Mouse (Mus musculus) C2C12 (cell line): ENCODE measurements around the gene Gpr18. TPM values are rescaled to one million over a fixed set of nuclear protein-coding genes. Genes with fewer than 3 reads are reported as not detected.

Experiments used
- H3K27me3 ChIP-seq: one replicate; pipeline ENCODE4 v1.6.1; 2011; ENCODE audit not compliant: control insufficient read depth, insufficient read depth, insufficient read length
- H3K36me3 ChIP-seq: one replicate; pipeline ENCODE4 v1.6.1; 2011; ENCODE audit not compliant: control insufficient read depth, insufficient read depth
- H3K4me3 ChIP-seq: one replicate; pipeline ENCODE4 v1.5.1; 2011; ENCODE audit warnings: mild to moderate bottlenecking, control low read depth; ENCODE audit not compliant: poor library complexity, insufficient read depth, severe bottlenecking
- H3K79me2 ChIP-seq: one replicate; pipeline ENCODE4 v1.6.1; 2011; ENCODE audit not compliant: control insufficient read depth, insufficient read depth
- H3K79me3 ChIP-seq: one replicate; pipeline ENCODE4 v1.6.1; 2011; ENCODE audit warnings: low read depth, control low read depth
- H3ac ChIP-seq: one replicate; pipeline ENCODE3; 2011; ENCODE audit warnings: low read depth; ENCODE audit not compliant: control insufficient read depth, insufficient read length
- CEBPB ChIP-seq: IDR thresholded peaks from one replicate; pipeline ENCODE4 v1.6.1; 2011; ENCODE audit warnings: low read depth, mild to moderate bottlenecking, control low read depth, moderate library complexity
- CTCF ChIP-seq: IDR thresholded peaks from one replicate; pipeline ENCODE4 v1.5.1; 2011; ENCODE audit not compliant: control insufficient read depth, insufficient read depth, insufficient read length
- FOSL1 ChIP-seq: IDR thresholded peaks from one replicate; pipeline ENCODE4 v1.8.0; 2011; ENCODE audit warnings: mild to moderate bottlenecking, low read length; ENCODE audit not compliant: poor library complexity, insufficient read depth, severe bottlenecking
- MAX ChIP-seq: IDR thresholded peaks from one replicate; pipeline ENCODE4 v1.6.1; 2011; ENCODE audit warnings: mild to moderate bottlenecking, control low read depth
- MYOD1 ChIP-seq: IDR thresholded peaks from one replicate; pipeline ENCODE4 v1.6.1; 2011; ENCODE audit warnings: low read depth; ENCODE audit not compliant: control insufficient read depth, insufficient read length
- MYOG ChIP-seq: IDR thresholded peaks from one replicate; pipeline ENCODE4 v1.6.1; 2011; ENCODE audit not compliant: control insufficient read depth, insufficient read length; ENCODE audit errors: extremely low read depth
- USF1 ChIP-seq: IDR thresholded peaks from one replicate; pipeline ENCODE4 v1.6.1; 2011; ENCODE audit warnings: low read depth, mild to moderate bottlenecking, control low read depth, moderate library complexity
- polyA plus RNA-seq: library from polyadenylated mRNA; unstranded; fragments of >200 nt; fragmentation: generic; extraction: Trizol; gene quantifications from one replicate; pipeline ENCODE4 v1.2.1, GENCODE M21; 2012; ENCODE audit warnings: missing spikeins

Gene Gpr18
- polyA plus RNA-seq, 1 experiment, result 0.07 TPM

GRCm38 (mm10) chr14:121934597-121934946, 19.0 kb upstream of the Gpr18 start:
- Histone ChIP-seq H3K36me3 (peaks cover 6% of the 10 kb centered on the region), H3K27me3 (no peaks in the 10 kb centered on the region), H3K4me3 (no peak overlapping the region), H3K79me3 (no peaks in the 10 kb centered on the region), H3K79me2 (no peaks in the 10 kb centered on the region), H3ac (no peak overlapping the region)
- TF ChIP-seq MYOG, result no peak

GRCm38 (mm10) chr14:121933906-121934596, 18.5 kb upstream of the Gpr18 start:
- H3K4me3 ChIP-seq, result no peak overlapping the region
- peaks cover 6% of the 10 kb centered on the region for H3K36me3 ChIP-seq
- no peak for TF ChIP-seq MYOD1
- TF ChIP-seq FOSL1, result no peak
- TF ChIP-seq CTCF, result no peak
- TF ChIP-seq USF1, result no peak
- TF ChIP-seq MAX, result no peak
- TF ChIP-seq MYOG, result no peak
- TF ChIP-seq CEBPB, result no peak
- no peaks in the 10 kb centered on the region for H3K79me3 ChIP-seq
- no peaks in the 10 kb centered on the region for H3K79me2 ChIP-seq
- H3ac ChIP-seq, result no peak overlapping the region
- H3K27me3 ChIP-seq, result no peaks in the 10 kb centered on the region

- Histone ChIP-seq H3ac (no peak overlapping the region), H3K36me3 (peaks cover 6% of the 10 kb centered on the region), H3K79me2 (no peaks in the 10 kb centered on the region), H3K79me3 (no peaks in the 10 kb centered on the region), H3K27me3 (no peaks in the 10 kb centered on the region), H3K4me3 (no peak overlapping the region)
- TF ChIP-seq MAX (no peak), FOSL1 (no peak), MYOG (no peak), CEBPB (no peak), CTCF (no peak), MYOD1 (no peak), USF1 (no peak)
Measured at GRCm38 (mm10) chr14:121932180-121932579, 16.6 kb upstream of the Gpr18 start.

- H3K27me3 ChIP-seq, result no peaks in the 10 kb centered on the region
- H3K79me3 ChIP-seq, result no peaks in the 10 kb centered on the region
- no peak for TF ChIP-seq FOSL1
- no peak for TF ChIP-seq USF1
- TF ChIP-seq CTCF, result no peak
- TF ChIP-seq MAX, result no peak
- no peaks in the 10 kb centered on the region for H3K79me2 ChIP-seq
- peaks cover 6% of the 10 kb centered on the region for H3K36me3 ChIP-seq
- H3K4me3 ChIP-seq, result no peak overlapping the region
- H3ac ChIP-seq, result no peak overlapping the region
Measured at GRCm38 (mm10) chr14:121931594-121931993, 16.0 kb upstream of the Gpr18 start.

GRCm38 (mm10) chr14:121930731-121931383, 15.3 kb upstream of the Gpr18 start:
- Histone ChIP-seq H3K79me3 (no peaks in the 10 kb centered on the region), H3K36me3 (peaks cover 6% of the 10 kb centered on the region), H3K27me3 (no peaks in the 10 kb centered on the region), H3ac (no peak overlapping the region), H3K4me3 (no peak overlapping the region), H3K79me2 (no peaks in the 10 kb centered on the region)
- TF ChIP-seq MYOG (no peak), MYOD1 (no peak), MAX (no peak), USF1 (no peak), FOSL1 (no peak), CTCF (no peak), CEBPB (no peak)
